Mouse (Mus musculus) heart, adult 9 months (tissue): ENCODE measurements around the gene Spdl1.
A peak's percentile ranks its signal among the peaks of the same experiment; 100 is the strongest.

ENCODE experiments used
- DNase-seq, 2 experiments: peaks; one replicate each; pipeline ENCODE4 v3.0.0; 2022; ENCODE audit warnings: low spot score in 2 of 2

The Spdl1 gene

GRCm38 (mm10) chr11:34833318-34834086 lies at the start of gene Spdl1:
Gene Spdl1, minus strand, starts transcription at chr11:34833641.
- DNase-seq = peak; percentile 89 to 95

- no peak for DNase-seq
Measured at GRCm38 (mm10) chr11:34881528-34881927, 48.1 kb upstream of the Spdl1 start.

GRCm38 (mm10) chr11:34879678-34880077 lies 46.2 kb upstream of the Spdl1 start:
- DNase-seq = no peak

GRCm38 (mm10) chr11:34873861-34874260 lies 40.4 kb upstream of the Spdl1 start:
- no peak for DNase-seq

DNA sequence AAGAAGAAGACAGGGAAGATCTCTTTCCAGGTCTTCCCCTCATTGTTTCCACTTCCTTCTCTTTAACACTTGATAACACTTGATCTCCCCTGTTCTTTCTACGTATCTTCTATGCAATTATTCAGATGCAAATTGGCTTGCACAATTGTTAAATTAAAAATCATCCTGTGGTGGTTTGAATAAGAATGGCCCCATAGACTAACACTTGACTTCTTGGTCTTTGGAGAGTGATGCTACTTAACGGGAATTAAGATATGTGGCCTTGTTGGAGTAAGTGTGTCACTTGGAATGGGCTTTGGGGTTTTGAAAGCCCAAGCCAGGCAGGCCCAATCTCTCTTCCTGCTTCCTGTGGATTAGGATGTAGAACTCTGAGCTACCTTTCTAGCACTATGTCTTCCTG lies 39.0 kb upstream of the Spdl1 start:
- DNase-seq = no peak

DNA sequence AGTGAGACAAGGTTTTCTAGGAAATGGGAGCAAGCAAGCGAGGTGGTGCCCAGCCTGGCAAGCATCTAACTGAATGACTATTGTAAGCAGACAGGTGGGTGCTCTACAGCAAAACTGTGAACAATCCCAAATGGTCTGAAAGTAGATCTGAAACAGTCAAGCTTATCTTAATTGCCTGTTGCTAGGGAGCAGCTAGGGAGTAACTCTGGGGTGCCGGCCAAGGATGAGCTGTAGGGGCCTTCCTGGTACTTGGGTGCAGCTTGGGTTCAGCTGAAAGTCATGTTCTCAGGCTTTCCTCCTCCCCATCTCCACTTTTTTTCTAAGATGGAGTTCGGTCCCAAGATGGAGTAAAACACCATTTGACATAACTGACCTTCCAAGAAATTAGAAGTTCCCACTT lies 38.5 kb upstream of the Spdl1 start:
- DNase-seq = peak in 1 of 2 experiments; percentile 10

GRCm38 (mm10) chr11:34871456-34871855 lies 38.0 kb upstream of the Spdl1 start:
- peak; percentile 34 to 64 for DNase-seq

DNA sequence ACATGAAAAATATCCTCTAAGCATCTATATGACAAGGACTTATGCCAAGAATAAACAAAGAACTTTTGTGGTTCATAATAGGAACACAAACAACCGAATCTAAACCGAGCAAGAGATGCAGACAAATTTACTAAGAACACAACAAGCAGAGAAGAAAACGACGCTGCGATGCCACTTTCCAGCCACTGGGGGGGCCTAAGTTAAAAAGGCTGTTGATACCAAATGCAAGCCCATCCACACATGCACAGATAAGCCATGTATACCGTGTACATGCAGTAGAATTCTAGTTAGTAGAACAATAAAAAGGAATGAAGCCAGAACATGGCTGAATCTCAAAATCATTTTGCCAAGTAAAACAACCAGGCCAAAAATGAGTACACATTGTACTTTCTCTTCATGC lies 35.2 kb upstream of the Spdl1 start:
- DNase-seq = no peak

- DNase-seq = no peak
Measured at GRCm38 (mm10) chr11:34865741-34866270, 32.4 kb upstream of the Spdl1 start.

DNA sequence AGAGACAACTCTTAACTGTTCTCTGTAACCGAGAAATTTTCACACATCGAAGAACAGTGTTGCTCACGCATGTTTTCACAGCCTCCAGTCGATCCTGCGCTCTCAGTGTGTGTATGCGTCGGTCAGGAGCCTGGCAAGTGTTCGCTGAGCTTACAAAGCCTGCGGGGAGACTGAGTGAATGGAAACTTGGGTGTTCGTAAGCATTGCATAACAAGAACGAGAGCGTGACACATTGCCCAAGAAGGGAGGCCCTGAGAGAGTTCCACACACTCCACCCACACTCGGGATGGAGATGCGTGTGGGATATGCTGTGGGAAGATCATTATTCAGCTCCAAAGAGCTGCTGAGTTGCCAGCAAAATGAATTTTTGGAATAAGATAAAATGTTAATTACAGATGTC lies 31.7 kb upstream of the Spdl1 start:
- DNase-seq = peak; percentile 43 to 54

DNA sequence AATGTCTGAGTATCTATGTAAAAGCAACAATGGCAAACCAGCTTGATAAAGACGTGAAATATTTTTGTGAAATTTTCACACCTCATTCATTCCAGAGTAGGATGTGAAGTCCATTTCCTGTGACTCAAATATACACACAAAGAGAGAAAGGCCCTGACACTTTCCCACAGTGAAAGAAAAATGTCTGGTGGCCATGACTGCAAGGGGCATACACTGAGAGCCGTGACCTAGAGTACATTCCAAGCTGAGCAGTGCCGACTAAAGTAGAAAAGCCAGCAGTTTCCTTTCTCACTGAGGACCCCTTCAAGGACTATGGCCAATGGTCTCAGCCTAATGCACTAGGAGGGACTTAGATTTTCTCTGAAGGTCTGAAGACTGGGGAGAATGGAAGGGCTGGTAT lies 23.2 kb upstream of the Spdl1 start:
- DNase-seq = no peak

- no peak for DNase-seq
Measured at GRCm38 (mm10) chr11:34846268-34846652, 12.8 kb upstream of the Spdl1 start.

DNA sequence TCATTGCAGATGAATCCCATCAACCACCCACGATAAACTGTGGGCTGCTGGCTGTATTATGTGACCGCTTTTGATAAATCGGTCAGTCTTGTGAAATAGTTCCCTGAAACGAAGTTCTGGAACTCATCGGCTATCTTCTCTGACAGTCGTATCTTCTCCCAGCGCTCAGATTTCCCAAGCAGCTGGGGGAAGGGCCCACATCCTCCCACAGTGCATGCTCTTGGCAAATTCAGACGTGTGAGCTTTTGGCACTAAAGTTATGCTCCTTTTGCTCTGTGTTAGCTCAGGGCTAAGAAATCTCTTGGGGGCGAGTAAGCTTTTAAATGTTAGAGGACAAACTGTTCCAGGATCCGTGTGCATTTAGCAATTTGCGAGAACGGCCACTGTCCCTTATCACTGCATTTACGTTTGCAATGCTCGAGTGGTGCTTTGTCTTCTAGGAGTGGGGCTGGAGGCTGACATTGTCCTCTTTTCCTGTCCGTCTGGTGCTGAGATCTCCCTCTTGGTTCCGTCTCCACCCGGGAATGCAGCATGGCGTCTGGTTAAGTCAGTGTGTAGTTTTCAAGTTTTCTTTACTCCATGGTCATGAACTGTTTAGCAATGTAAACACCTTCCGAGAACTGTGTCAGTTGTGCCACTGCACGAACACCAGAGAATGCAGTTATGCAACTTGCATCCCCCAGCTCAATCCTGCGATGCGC lies 12.3 kb upstream of the Spdl1 start:
- peak; percentile 81 for DNase-seq

DNA sequence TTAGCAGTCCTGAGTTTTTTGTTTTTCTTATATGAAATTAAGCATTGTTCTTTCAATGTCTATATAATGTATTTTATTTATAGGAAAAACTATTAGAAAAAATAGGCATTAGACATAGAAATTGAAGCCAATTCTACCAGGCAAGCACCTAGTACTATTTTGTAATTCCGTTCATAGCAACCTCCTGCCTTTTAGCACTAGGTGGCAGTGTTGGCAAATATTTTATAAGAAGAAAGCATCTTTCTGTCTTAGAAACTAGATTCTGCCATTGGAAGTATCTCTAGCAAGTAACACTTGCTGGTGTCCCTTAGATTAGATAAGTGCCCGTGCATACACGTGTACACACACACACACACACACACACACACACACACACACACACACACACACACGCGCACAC lies 10.1 kb upstream of the Spdl1 start:
- DNase-seq = no peak

- no peak for DNase-seq
Measured at GRCm38 (mm10) chr11:34840283-34840682, 6.8 kb upstream of the Spdl1 start.

- no peak for DNase-seq
Measured at GRCm38 (mm10) chr11:34839051-34839450, 5.6 kb upstream of the Spdl1 start.

DNA sequence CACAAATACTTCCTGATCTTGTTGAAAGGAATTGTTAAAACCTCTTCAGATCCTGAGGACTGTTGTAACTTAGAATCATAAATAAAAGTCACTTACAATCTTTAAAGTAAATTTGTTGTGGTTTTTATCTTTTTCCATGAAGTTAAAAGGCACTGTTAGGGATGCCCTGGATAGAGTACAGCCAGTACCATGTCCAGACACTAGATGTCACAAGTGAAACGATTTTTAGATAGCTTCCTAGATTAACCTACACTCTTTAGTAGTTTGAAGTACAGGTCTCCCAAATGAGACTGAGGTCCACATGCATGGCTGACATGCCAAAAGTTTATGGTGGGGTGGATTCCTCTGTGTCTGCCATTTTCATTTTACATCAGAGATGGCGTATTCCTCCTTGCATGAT lies 2.8 kb upstream of the Spdl1 start:
- DNase-seq = no peak

GRCm38 (mm10) chr11:34832678-34833077 lies 763 bp downstream of the Spdl1 start:
- no peak for DNase-seq

DNA sequence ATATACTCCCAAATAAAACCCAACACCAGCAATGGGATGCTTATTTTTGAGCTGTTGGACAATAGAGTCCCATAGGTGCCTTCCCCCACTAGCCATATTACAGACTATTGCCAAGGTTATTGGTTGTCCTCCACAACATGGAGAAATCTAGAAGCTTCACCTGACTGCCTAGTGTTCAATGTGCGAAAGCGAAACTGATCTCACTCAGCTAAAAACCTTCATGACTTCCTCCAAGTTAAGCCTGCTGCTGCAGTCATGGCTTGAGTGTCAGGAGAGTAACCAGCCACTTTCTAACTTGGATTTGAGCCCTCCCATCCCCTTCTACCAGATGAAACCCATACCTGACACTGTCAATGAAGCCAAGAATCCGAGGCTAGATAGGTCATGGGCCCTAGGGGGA lies 5.6 kb downstream of the Spdl1 start:
- DNase-seq = no peak

DNA sequence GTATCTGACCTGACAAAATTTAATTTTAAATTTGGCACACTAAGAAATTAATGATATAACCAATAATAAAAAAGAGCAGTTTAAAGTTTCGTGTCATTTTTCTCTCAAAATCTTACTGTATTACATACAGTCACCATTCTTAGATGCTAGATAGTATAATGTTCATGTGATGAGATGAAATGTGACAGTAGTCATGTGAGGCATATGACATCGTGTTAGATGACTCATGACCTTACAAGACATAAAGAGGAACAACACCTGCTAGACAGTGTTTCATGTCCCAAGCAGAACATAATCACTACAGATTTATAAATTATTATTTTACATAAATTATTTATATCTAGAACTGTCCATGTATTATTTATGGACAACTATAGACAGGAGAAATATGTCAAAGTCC lies 6.5 kb downstream of the Spdl1 start:
- no peak for DNase-seq

- peak in 1 of 2 experiments; percentile 23 for DNase-seq
Measured at GRCm38 (mm10) chr11:34824791-34825190, 8.7 kb downstream of the Spdl1 start.

- no peak for DNase-seq
Measured at GRCm38 (mm10) chr11:34814767-34815166, 18.7 kb downstream of the Spdl1 start.

DNA sequence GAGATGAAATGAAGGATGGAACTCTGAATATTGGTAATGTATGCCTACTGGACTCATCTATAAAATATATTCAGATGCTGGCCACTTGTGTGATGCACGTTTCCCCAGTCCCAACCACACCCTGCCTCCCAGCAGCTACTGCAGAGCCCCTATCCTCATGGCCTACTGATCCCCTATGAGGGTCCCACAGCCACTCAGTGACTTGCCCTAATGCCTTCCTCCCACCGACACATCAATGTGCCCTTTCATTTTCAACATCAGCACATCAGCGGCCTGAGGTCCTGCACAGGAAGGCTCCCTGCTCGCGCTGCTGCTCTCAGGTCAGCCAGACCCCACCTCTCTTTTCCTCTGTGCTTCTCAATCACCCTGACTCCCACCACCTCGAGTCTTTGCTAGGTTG lies 19.1 kb downstream of the Spdl1 start:
- no peak for DNase-seq
